Mouse (Mus musculus) cerebellum, adult 2 months (tissue): ENCODE measurements around the gene Zbtb16.

ENCODE experiments used
- CTCF ChIP-seq: fragments of 200-500 bp; IDR thresholded peaks from 2 replicates; pipeline ENCODE4 v1.5.1; 2011; ENCODE audit warnings: low read depth, mild to moderate bottlenecking, control low read depth, low read length, moderate library complexity, borderline replicate concordance; ENCODE audit not compliant: insufficient read depth
- POLR2A ChIP-seq: fragments of 200-500 bp; IDR thresholded peaks from 2 replicates; pipeline ENCODE4 v1.6.1; 2011; ENCODE audit warnings: low read length, control low read depth, borderline replicate concordance; ENCODE audit not compliant: insufficient read depth

- no peak for TF ChIP-seq POLR2A
- no peak for TF ChIP-seq CTCF
Measured at GRCm38 (mm10) chr9:48609734-48610133, 226.3 kb downstream of the Zbtb16 start.
